Mouse (Mus musculus): ENCODE measurements at regions not wholly inside any gene's neighbourhood (a gene's known extent, or its start where the extent isn't known, plus 50 kb on each side); places are given as distances from the start of the nearest gene placed in this dataset.
A peak's percentile ranks its signal among the peaks of the same experiment; 100 is the strongest.

DNA sequence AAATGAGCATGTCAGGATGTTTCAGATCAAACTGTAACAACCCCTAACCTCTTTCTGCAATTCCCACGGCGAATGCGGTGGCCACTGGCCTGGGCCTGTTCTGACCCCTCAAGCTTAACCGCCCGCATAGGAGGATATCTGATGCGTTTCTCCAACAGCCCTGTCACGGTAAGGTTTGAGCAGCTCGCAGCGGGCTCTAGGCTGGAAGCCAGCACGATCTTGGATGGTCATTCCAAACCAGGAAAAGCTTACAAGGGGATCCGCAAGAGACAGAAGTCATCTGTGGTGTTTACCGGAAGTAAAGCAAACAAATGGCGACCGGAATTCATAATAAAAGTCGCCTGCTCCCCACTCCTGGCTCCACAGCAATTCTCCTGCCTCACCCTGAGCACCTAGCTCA is 281.7 kb downstream of the Pdcd6ip start:
- no peak for DNase-seq (ENCODE audit: low read depth, low spot score)

DNA sequence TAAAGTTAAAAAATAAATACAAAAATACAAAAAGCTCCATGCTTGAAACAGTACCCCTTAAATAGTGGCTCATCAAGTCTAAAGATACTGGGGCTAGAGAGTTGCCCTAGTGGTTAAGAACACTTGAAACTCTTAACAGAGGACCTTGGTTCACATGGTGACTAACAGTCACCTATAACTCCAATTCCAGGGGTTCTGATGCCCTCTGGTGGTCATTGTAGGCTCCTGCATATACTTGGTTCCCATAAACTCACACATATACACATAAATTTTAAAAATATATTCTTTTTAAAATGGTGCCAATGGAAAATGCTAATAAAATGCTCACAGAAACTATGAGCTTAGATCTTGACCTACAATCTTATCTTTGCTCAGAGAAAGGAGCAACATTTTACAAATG is 286.4 kb downstream of the Pdcd6ip start:
- DNase-seq (ENCODE audit: low read depth, low spot score) = no peak

DNA sequence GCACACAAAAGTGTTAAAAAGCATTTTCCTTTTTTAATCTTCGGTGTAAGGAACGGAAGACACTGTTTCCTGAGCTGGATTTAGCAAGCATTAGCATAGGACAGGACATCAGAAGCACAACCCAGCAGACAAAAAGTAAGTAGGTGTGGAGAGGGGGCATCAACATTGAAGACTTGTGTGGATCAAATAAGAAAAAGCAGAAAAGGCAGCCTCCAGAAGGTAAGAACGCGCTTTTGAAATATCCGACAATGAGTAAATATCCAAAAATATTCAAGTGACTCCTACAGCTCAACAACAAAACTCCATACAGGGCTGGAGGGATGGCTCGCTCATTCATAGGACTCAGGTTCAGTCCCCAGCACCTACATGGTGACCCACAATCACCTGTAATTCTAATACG is 286.9 kb downstream of the Pdcd6ip start:
- no peak for DNase-seq (ENCODE audit: low read depth, low spot score)

DNA sequence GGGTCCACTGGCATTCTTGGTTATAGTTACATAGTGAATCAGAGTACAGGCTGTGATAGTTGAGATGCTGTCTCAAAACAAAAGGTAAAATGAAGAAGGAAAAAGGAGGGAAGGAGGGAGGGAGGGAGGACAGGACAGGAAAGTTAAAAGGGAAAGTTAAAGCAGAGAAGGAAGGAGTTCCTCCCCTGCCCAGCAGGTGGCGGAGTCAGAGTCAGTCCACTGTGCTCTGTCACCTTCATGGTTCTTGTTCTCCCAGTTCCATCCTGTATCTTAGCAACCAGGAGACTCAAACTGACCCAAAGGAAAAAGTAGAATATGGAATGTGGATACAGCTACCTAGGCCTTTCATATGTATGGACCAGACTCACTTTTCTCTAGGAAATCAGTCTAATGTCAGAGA is 288.3 kb downstream of the Pdcd6ip start:
- no peak for DNase-seq (ENCODE audit: low read depth, low spot score)

DNA sequence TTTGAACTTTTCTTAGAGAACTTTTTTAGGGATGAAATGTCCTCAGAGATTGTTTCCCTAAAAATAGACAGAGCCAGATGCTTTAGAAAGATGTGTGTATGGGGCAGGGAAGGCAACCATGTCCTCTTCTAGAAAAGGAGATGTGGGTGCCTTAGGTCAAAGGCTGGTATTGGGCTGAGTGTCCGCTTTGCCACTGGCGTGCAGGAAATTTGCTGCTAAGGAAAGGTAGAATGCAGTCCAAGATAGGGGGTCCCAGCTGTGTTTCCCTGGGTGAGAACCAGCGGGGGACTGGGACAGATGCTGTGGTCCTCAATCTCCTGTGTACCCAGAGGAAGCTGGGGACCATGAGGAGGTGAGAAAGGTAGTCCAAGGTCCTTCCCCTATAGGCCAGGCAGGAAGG is 291.0 kb downstream of the Pdcd6ip start:
- no peak for DNase-seq (ENCODE audit: low read depth, low spot score)

DNA sequence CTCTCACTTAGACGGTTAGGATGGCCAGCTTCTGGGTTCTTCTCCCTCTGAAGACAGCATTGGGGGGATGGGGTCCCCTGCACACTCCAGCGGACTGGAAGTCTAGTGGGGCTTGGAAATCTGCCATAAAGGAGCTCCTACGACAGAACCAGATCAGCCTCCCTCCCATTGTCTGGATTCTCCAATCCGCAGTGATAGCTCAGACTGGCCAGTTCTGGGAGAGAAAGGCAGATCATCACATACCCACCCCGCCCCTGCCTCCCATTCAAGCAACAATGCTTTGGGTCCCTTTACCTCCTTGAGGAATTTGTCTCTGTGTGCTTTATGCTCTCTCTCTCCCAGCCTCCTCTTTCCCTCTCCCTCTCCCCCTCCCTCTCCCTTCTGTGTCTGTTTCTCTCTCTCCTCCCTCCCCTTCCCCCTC is 292.5 kb downstream of the Pdcd6ip start:
- no peak for DNase-seq (ENCODE audit: low read depth, low spot score)

DNA sequence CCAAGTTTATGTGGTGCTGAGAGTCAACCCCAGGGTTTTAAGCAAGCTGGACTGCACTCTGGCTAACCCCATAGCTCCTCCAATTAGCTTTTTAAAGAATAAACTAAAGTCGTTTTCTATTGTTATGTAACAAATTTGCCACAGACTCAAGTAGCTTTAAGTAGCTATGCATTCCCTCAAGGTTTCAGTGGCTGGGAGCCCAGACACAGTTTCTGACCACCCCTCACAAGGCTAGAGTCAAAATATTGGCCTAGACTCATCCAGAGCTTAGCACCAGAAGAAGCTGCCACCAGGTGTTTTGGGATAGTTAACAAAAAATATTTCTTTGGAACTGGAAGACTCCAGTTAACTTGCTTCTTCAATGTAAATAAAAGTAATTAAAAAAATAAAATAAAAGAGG is 293.4 kb downstream of the Pdcd6ip start:
- no peak for DNase-seq (ENCODE audit: low read depth, low spot score)

DNA sequence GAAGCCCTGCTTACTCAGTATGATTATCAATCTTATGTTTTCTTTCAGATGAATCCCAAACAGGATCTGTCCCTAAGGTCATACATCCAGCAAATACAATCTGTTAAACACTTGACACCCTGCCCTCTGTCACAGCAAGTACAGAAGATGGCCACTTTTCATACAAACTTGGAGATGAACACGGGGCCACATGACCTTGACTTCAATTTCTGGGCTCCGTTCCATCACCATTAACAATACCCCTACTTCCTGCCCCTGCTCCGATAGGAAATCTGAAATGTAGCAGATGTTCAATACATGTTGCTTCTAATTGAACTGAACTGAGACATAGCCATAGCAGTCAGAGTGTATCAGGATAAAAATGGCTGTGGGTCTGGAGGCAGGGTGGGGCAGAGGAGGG is 294.2 kb downstream of the Pdcd6ip start:
- DNase-seq (ENCODE audit: low read depth, low spot score) = no peak

DNA sequence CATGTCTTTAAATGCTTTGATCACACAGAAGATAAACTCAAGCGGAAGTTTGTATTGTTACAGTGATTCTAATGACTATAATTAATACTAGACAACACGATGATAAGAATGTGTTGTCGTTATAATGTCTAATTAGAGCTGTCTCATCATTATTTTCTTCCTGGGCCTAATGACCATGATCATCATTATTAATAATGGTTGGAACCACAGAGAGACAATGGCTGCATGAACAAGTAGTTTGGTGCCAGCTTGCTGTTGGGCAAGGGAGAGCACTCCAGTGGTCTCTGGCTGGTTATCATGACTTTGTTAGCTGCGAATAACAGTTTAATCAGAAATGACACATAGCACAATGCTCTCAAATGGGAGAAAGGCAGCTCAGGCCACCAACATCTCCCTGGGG is 296.4 kb downstream of the Pdcd6ip start:
- DNase-seq (ENCODE audit: low read depth, low spot score) = peak; percentile 9

DNA sequence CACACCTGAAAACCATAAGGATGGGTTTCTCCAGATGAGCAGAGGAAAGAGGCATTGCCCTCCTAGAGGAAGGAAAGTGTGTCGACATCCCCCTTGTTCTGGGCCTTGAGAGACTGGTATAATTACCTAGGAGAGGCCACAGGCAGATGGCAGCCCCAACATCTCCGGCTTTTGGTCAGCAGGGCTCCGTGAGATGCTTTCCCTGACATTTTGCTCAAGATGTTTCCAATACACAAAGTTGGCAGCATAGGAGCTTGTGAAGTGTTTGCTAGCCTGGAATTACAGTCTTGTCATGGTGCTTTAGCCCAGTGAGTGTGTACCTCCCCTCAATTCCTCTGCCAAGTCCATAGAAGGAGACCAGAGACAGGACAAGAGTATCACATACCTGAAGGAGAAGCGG is 299.5 kb downstream of the Pdcd6ip start:
- no peak for DNase-seq (ENCODE audit: low read depth, low spot score)

DNA sequence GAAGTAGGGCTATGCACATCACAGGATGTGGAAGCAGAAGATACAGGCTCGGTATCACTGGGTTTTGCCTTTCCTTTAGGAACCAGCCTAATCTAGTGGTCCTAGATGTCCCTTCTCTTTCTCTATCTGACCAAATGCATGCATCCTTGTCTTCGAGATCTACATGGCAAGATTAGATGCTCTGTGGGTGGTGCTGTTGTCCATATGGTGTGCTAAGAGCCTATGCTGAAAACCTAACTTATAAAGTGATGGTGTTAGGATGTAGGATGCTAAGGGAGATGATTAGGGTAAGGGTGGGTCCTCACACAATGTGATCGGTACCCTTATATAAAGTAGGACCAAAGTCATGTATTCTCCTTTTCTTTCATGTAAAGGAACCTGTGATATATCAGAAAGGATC is 313.7 kb downstream of the Pdcd6ip start:
- DNase-seq (ENCODE audit: low read depth, low spot score) = no peak

DNA sequence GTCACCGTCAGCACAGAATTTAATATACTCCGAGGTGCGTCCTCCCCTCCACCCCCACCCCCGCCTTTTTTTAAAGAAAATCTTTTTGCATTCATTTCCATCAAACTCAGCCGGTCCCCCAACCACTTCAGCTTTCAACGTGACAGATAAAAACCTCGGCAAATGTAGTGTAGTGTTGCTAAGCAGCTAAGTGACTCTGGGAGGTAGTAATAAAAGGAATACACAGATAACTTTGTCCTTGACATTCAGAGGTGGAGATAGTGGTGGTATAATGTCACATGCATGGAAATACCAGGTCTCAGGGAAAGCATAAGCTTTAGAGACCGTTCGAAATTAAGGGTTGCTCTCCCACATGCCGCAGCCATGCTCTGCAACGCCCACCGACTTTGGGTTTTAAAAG is 320.7 kb downstream of the Pdcd6ip start:
- no peak for DNase-seq (ENCODE audit: low read depth, low spot score)

DNA sequence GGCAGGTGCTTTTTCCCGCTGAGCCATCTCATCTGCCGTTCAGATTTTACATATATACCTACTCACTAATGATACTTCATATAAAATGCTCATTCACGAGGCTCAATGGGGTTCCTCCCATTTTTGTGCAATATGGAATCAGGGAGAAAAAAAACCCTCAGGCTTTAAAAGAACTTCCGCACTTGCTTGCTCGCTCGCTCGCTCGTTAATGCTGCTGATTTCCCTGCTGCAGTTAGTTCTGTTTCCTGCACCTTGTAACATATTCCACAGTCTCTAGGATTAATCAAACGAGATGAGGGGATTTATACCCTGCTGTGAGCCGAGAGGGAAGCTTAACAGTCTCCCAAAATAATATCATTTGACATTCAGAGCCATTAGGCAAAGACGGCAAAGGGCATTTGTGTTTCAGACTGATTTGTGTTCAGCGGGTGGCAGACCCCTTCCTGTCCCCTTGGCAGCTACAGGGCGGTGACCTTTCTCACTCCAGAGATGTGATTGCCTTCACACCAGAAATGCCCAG is 326.4 kb downstream of the Pdcd6ip start:
- no peak for DNase-seq (ENCODE audit: low read depth, low spot score)

DNA sequence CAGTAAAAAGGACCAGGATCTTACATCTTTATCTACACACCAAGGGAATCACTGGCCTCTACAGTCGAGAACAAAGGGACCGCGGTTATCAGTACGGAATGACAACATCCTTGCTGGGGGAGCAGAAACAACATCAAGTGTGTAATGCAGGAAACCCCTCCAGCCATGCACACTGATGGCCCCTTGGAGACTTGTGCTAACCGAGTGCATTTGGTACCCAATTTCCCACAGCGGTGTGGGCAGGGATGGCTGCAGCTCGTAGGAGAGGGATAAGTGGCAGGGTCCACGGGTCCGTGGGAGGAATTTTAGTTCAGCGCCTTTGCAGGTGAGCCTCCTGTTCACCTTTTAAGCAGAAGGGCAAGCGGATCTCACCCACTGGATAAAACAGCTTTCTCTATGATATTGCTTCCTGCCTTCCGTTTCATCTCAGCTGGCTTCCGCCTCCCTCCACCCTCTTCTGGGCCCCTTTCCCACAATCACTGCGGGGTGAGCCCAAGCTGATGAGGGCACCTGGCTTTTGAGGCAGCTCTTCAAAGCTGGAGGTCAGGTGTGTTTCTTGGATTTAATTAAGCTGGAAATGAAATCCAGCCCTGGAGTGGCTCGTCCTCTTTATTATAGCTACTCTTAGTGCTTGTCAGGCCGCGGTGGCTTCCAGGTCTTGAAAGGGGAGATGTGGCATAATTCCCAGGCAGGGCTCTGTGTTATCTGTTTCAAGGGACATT is 327.5 kb downstream of the Pdcd6ip start:
- DNase-seq (ENCODE audit: low read depth, low spot score) = no peak

DNA sequence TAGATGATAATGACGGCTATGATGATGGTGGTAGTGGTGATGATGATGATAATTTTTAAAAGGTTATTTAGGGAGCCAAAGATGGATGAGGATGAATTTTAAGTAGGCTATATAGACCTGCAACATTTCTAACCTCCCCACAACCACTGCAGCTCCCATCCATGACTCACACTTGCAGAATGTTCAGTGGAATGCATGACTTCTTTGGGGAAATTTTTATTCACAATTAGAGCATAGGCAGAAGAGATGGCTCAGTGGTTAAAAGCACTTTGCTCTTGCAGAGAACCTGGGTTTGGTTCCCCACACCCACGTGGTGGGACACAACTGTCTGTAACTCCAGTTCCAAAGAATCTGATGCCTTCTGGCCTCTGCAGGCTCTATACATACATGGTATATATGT is 329.5 kb downstream of the Pdcd6ip start:
- no peak for DNase-seq (ENCODE audit: low read depth, low spot score)

DNA sequence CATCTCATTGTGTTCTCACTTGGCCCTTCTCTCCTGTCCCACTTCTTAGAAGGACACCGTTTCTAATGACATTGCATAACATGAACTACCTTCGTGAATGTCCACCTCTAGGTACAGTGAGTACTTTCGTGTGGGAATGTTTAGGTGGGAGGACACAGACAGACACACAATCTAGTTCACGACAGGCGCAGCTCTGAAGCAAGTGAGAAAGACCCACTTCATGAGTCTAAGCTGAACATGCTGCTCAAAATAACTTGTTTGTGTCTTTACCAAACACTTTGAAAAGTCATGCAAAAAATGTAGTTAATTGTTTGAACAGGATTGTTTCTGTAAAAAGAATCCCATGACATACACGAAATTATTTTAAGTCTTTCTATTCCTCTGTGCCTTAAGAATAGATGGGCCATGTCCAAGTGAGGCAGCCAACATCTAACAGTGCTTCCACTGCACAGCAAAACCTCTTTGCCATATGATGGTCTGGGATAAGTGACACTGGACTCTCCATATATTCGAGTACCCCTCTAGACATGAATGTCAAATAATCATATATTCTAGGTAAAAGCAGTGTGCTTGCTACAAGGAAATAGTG is 336.2 kb downstream of the Pdcd6ip start:
- DNase-seq (ENCODE audit: low read depth, low spot score) = no peak

DNA sequence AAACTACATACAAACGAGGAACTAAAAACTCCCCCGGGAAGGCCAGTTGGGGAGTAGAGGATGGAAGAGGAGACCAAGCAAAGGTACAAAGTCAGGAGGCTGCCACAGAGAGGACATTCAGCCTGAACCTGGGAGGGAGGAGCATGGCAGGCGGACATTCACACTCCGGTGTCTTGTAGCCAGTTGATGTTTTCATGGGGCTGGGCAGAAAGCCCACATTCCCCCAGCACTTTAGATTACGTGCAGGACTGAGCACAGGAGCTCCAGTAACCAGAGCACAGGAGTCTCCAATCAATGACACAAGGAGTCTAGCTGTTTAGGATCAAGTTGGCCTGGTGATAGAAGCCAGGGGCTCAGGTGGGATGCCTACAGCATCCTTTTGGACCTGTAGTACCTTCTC is 360.1 kb downstream of the Pdcd6ip start:
- DNase-seq (ENCODE audit: low read depth, low spot score) = no peak

DNA sequence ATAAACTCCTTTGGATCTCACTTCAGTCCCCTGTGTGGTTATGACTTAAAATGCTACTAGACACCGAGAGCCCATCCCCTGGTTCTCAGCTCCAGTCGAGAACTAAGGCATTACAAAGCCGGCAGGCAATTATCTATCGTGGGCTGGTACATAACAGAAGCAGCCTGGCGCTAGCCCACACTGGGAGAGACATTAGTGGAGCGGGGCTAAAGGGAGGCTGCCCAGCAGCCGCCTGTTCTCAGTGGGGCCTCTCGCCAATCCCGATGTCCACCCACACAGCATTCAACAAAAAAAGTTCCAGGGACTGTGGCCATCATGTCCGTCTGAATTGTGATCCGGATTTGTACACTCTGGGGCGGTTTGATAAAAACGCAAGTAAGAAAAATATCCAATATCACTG is 361.5 kb downstream of the Pdcd6ip start:
- no peak for DNase-seq (ENCODE audit: low read depth, low spot score)

DNA sequence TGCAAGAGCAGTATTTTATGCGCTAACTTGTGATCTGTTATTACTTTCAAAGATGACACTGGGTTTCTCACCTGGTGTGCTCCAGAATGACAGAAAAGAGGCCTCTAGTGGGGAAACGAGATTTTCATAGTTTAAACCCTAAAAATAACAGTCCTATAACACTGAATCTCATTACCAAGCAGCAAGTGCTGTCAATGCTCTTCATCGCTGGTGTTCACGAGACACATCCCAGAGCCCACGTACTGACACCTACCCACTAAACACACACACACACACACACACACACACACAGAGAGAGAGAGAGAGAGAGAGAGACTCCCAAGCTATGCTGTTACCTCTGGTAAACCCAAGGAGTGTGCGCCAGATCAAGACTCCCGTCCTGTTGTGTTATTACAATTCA is 365.9 kb downstream of the Pdcd6ip start:
- no peak for DNase-seq (ENCODE audit: low read depth, low spot score)

DNA sequence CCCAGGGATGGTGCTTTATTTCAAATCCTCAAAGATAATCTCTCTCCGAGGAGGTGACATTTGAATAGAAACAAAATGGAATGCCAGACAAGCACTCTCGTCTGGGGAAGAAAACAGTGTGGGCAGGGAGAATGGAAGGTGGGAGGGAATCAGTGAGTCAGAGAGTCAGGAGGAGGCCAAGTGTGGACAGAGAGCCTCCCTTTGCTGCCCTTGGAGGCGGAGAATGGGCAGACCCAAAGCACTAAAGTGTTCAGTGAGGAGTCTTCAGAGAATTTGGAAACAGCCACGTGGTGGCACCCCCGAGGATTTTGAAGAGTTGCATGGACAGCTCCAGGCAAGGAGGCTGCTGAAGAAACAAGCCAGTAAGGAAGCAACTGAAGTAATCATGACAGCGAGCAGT is 367.2 kb downstream of the Pdcd6ip start:
- no peak for DNase-seq (ENCODE audit: low read depth, low spot score)

DNA sequence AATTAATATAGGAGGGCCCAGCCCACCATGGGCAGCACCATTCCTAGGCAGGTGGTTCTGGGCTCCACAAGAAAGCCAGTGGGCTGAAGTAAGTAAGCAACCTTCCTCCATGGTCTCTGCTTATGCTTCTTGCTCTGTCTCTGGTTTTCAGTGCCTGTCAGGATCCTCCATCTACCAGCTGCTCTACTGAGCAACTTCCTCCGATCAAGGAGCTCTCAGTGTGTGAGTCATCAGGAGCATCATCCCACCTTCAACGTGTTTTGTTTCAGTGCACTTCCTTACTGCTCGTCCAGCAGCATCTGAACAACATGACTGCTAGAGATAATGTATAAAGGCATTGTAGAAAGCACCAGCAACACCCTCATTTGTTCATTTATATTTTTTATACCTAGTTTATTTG is 368.0 kb downstream of the Pdcd6ip start:
- DNase-seq (ENCODE audit: low read depth, low spot score) = no peak

DNA sequence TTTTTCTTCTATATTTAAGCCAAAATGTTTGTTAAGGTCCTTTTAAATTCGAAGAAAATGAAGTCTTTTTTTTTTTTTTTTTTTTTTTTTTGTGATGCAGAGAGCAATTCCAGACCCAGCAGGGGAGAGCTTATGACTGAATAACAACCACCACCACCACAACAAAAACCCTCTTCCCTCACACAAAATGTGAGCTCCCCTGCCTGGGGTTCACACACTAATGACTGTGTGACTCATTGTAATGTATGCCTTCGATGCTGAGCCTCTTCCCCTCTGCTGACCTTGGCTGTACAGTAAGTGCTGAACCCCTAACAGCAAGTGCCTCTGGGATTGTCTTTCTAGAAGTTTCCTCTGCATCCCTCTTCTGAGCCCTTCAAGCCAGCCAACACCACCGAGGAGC is 383.6 kb downstream of the Pdcd6ip start:
- DNase-seq (ENCODE audit: low read depth, low spot score) = no peak

DNA sequence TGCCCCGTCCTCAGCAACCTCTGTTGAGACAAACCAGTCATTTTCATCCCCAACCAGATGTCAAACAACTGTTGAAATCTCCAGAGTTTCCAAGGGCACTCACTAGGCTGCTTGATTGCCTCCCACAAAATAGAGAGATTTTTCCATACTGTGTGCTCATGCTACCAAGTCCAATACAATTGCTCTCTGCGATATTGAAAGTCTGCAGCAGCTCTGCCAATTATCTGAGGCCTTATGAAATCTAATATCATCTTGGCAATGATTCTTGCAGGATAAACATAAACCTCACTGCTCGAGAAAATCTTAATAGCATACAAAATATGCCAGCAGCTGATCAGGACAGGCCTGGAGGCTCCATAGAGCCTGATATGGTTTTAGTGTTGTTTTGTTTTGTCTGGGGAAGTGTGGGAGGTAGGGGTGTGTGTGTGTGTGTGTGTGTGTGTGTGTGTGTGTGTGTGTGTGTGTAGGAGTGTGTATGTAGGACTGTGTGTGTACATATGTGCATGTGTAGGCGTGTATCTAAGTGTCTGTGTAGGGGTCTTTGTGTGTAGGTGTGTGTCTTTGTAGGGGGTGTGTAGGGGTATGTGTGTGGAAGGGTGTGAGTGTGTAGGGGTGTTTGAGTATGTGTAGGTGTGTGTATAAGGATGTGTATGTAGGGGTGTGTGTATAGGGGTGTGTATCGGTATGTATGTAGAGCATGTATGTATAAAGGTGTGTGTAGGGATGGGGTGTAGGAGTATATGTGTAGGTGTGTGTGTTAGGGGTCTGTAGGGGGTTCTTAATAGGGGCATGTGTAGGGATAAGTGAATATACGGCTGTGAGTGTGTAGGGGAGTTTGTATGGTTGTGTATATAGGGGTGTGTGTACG is 398.1 kb downstream of the Pdcd6ip start:
- DNase-seq (ENCODE audit: low read depth, low spot score) = no peak

All from retina, postnatal 7 days (tissue).